Mouse (Mus musculus): Measurements from ENCODE around the gene Mum1l1. TPM values are rescaled to one million over a fixed set of nuclear protein-coding genes. Genes with fewer than 3 reads are reported as not detected.
"Not testable (repeated sequence)": the region's sequence is repeated elsewhere in the genome, so short reads cannot be mapped to it uniquely, and the experiment has no call there.

The Mum1l1 gene
- polyA plus RNA-seq (2014; fragmentation: Nextera tagmentation; extraction: Ambion mirVana) = 12.1 and 14.3 TPM in 2 replicates

- ATAC-seq (ENCODE audit: low FRiP score) (peak; percentile 84), DNase-seq (ENCODE audit: low spot score) (peak; percentile 44)
- WGBS = 23% methylated on average over 31 of the region's 31 CpGs
- Histone ChIP-seq H3K4me3 (replicated peaks; ENCODE audit: low read length) (peak within 1 kb of the TSS; percentile 43), H3K4me2 (replicated peaks) (peak within 1 kb of the TSS; percentile 61), H3K27me3 (ENCODE audit: control insufficient read depth, insufficient read depth, low read length) (peaks cover 10% of the 10 kb centered on the region; the same call in 1 of the 2 replicates), H3K36me3 (replicated peaks; ENCODE audit: control insufficient read depth, insufficient read depth) (no peaks in the 10 kb centered on the region), H3K4me1 (replicated peaks; ENCODE audit: control insufficient read depth, insufficient read depth, low read length) (no peaks in the 10 kb centered on the region), H3K27ac (no peak within 1 kb of the TSS), H3K9me3 (ENCODE audit: control insufficient read depth, low read length) (no peaks in the 10 kb centered on the region), H3K9ac (peak within 1 kb of the TSS; percentile 39; the same call in 1 of the 2 replicates)
Observed at GRCm38 (mm10) chrX:139209829-139210225, at the start of gene Mum1l1. Gene Mum1l1, plus strand, starts transcription at chrX:139210042.

- ATAC-seq (ENCODE audit: low FRiP score) = no peak
- Histone ChIP-seq H3K4me3 (replicated peaks; ENCODE audit: low read length) (no peak within 1 kb of the TSS), H3K4me1 (replicated peaks; ENCODE audit: control insufficient read depth, insufficient read depth, low read length) (no peaks in the 10 kb centered on the region), H3K36me3 (replicated peaks; ENCODE audit: control insufficient read depth, insufficient read depth) (no peaks in the 10 kb centered on the region), H3K9me3 (ENCODE audit: control insufficient read depth, low read length) (no peaks in the 10 kb centered on the region), H3K27me3 (ENCODE audit: control insufficient read depth, insufficient read depth, low read length) (no peaks in the 10 kb centered on the region), H3K4me2 (replicated peaks) (no peak within 1 kb of the TSS), H3K9ac (no peak within 1 kb of the TSS), H3K27ac (no peak within 1 kb of the TSS)
- DNase-seq (ENCODE audit: low spot score) = no peak
- WGBS = 88% methylated on average over 8 of the region's 8 CpGs
Observed at GRCm38 (mm10) chrX:139178928-139179327, 30.9 kb upstream of the Mum1l1 start, which contains the start of gene 4933428M09Rik. Gene 4933428M09Rik, plus strand, starts transcription at chrX:139179228.

GRCm38 (mm10) chrX:139191506-139191905, 18.3 kb upstream of the Mum1l1 start:
- DNase-seq (ENCODE audit: low spot score); H3K9ac ChIP-seq; H3K36me3 ChIP-seq (replicated peaks; ENCODE audit: control insufficient read depth, insufficient read depth); H3K9me3 ChIP-seq (ENCODE audit: control insufficient read depth, low read length); H3K4me1 ChIP-seq (replicated peaks; ENCODE audit: control insufficient read depth, insufficient read depth, low read length); H3K4me2 ChIP-seq (replicated peaks); ATAC-seq (ENCODE audit: low FRiP score); H3K4me3 ChIP-seq (replicated peaks; ENCODE audit: low read length); H3K27me3 ChIP-seq (ENCODE audit: control insufficient read depth, insufficient read depth, low read length); H3K27ac ChIP-seq: not testable (repeated sequence)
- 85% methylated on average over 3 of the region's 3 CpGs for WGBS

GRCm38 (mm10) chrX:139194572-139195279, 15.1 kb upstream of the Mum1l1 start:
- H3K4me1 ChIP-seq (replicated peaks; ENCODE audit: control insufficient read depth, insufficient read depth, low read length) = no peaks in the 10 kb centered on the region
- peak; percentile 40; the same call in 1 of the 2 replicates for ATAC-seq (ENCODE audit: low FRiP score)
- no peaks in the 10 kb centered on the region for H3K9me3 ChIP-seq (ENCODE audit: control insufficient read depth, low read length)
- H3K4me3 ChIP-seq (replicated peaks; ENCODE audit: low read length) = no peak overlapping the region
- no peak overlapping the region for H3K9ac ChIP-seq
- H3K4me2 ChIP-seq (replicated peaks) = no peak overlapping the region
- DNase-seq (ENCODE audit: low spot score) = no peak
- H3K27me3 ChIP-seq (ENCODE audit: control insufficient read depth, insufficient read depth, low read length) = peaks cover 4% of the 10 kb centered on the region; the same call in 1 of the 2 replicates
- WGBS = 56% methylated on average over 1 of the region's 1 CpGs
- H3K36me3 ChIP-seq (replicated peaks; ENCODE audit: control insufficient read depth, insufficient read depth) = no peaks in the 10 kb centered on the region
- H3K27ac ChIP-seq = no peak overlapping the region

- H3K4me1 ChIP-seq (replicated peaks; ENCODE audit: control insufficient read depth, insufficient read depth, low read length); H3K4me3 ChIP-seq (replicated peaks; ENCODE audit: low read length); DNase-seq (ENCODE audit: low spot score); ATAC-seq (ENCODE audit: low FRiP score); H3K9ac ChIP-seq; H3K9me3 ChIP-seq (ENCODE audit: control insufficient read depth, low read length); H3K27ac ChIP-seq; H3K36me3 ChIP-seq (replicated peaks; ENCODE audit: control insufficient read depth, insufficient read depth): not testable (repeated sequence)
- peak overlapping the region; percentile 61; the same call in 1 of the 2 replicates for H3K4me2 ChIP-seq (replicated peaks)
- 77% methylated on average over 4 of the region's 4 CpGs for WGBS
- H3K27me3 ChIP-seq (ENCODE audit: control insufficient read depth, insufficient read depth, low read length) = peaks cover 10% of the 10 kb centered on the region; the same call in 1 of the 2 replicates
Observed at GRCm38 (mm10) chrX:139209191-139209828, 532 bp upstream of the Mum1l1 start.

- Histone ChIP-seq H3K4me1 (replicated peaks; ENCODE audit: control insufficient read depth, insufficient read depth, low read length) (no peaks in the 10 kb centered on the region), H3K27me3 (ENCODE audit: control insufficient read depth, insufficient read depth, low read length) (peaks cover 10% of the 10 kb centered on the region; the same call in 1 of the 2 replicates), H3K36me3 (replicated peaks; ENCODE audit: control insufficient read depth, insufficient read depth) (no peaks in the 10 kb centered on the region), H3K9me3 (ENCODE audit: control insufficient read depth, low read length) (no peaks in the 10 kb centered on the region), H3K4me3 (replicated peaks; ENCODE audit: low read length) (no peak overlapping the region), H3K27ac (no peak overlapping the region), H3K4me2 (replicated peaks) (no peak overlapping the region), H3K9ac (no peak overlapping the region)
- no peak for DNase-seq (ENCODE audit: low spot score)
- no peak for ATAC-seq (ENCODE audit: low FRiP score)
- WGBS = 73% methylated on average over 4 of the region's 4 CpGs
Observed at GRCm38 (mm10) chrX:139214765-139215164, 4.9 kb downstream of the Mum1l1 start.

GRCm38 (mm10) chrX:139216409-139216808, 6.6 kb downstream of the Mum1l1 start:
- WGBS = 76% methylated on average over 5 of the region's 5 CpGs
- no peaks in the 10 kb centered on the region for H3K4me1 ChIP-seq (replicated peaks; ENCODE audit: control insufficient read depth, insufficient read depth, low read length)
- no peaks in the 10 kb centered on the region for H3K36me3 ChIP-seq (replicated peaks; ENCODE audit: control insufficient read depth, insufficient read depth)
- no peak overlapping the region for H3K9ac ChIP-seq
- peak overlapping the region; percentile 37; the same call in 1 of the 2 replicates for H3K4me3 ChIP-seq (replicated peaks; ENCODE audit: low read length)
- no peak overlapping the region for H3K27ac ChIP-seq
- H3K27me3 ChIP-seq (ENCODE audit: control insufficient read depth, insufficient read depth, low read length) = peaks cover 6% of the 10 kb centered on the region; the same call in 1 of the 2 replicates
- no peak for DNase-seq (ENCODE audit: low spot score)
- 0 out of 2 replicates have a peak, but pooled peaks have one; percentile 9 for ATAC-seq (ENCODE audit: low FRiP score)
- H3K9me3 ChIP-seq (ENCODE audit: control insufficient read depth, low read length) = no peaks in the 10 kb centered on the region
- peak overlapping the region; percentile 56 for H3K4me2 ChIP-seq (replicated peaks)

GRCm38 (mm10) chrX:139216991-139217593, 7.2 kb downstream of the Mum1l1 start:
- peak overlapping the region; percentile 28; the same call in 1 of the 2 replicates for H3K9ac ChIP-seq
- peak overlapping the region; percentile 37 for H3K4me3 ChIP-seq (replicated peaks; ENCODE audit: low read length)
- H3K36me3 ChIP-seq (replicated peaks; ENCODE audit: control insufficient read depth, insufficient read depth) = no peaks in the 10 kb centered on the region
- ATAC-seq (ENCODE audit: low FRiP score) (peak; percentile 96), DNase-seq (ENCODE audit: low spot score) (peak; percentile 66)
- H3K27ac ChIP-seq = no peak overlapping the region
- H3K4me1 ChIP-seq (replicated peaks; ENCODE audit: control insufficient read depth, insufficient read depth, low read length) = no peaks in the 10 kb centered on the region
- H3K4me2 ChIP-seq (replicated peaks) = peak overlapping the region; percentile 56
- no peaks in the 10 kb centered on the region for H3K9me3 ChIP-seq (ENCODE audit: control insufficient read depth, low read length)
- 17% methylated on average over 22 of the region's 22 CpGs for WGBS
- peaks cover 3% of the 10 kb centered on the region; the same call in 1 of the 2 replicates for H3K27me3 ChIP-seq (ENCODE audit: control insufficient read depth, insufficient read depth, low read length)

GRCm38 (mm10) chrX:139217776-139218175, 7.9 kb downstream of the Mum1l1 start:
- no peaks in the 10 kb centered on the region for H3K9me3 ChIP-seq (ENCODE audit: control insufficient read depth, low read length)
- no peak for DNase-seq (ENCODE audit: low spot score)
- H3K36me3 ChIP-seq (replicated peaks; ENCODE audit: control insufficient read depth, insufficient read depth) = no peaks in the 10 kb centered on the region
- H3K4me3 ChIP-seq (replicated peaks; ENCODE audit: low read length) = peak overlapping the region; percentile 37
- ATAC-seq (ENCODE audit: low FRiP score) = no peak
- WGBS = 46% methylated on average over 10 of the region's 10 CpGs
- no peak overlapping the region for H3K27ac ChIP-seq
- H3K4me1 ChIP-seq (replicated peaks; ENCODE audit: control insufficient read depth, insufficient read depth, low read length) = no peaks in the 10 kb centered on the region
- no peak overlapping the region; the same call in 1 of the 2 replicates for H3K9ac ChIP-seq
- H3K4me2 ChIP-seq (replicated peaks) = peak overlapping the region; percentile 56
- peaks cover 3% of the 10 kb centered on the region; the same call in 1 of the 2 replicates for H3K27me3 ChIP-seq (ENCODE audit: control insufficient read depth, insufficient read depth, low read length)

Measured in hindbrain, embryonic 14.5 days (tissue).